Mouse (Mus musculus): ENCODE measurements around the gene Synj2.

DNA sequence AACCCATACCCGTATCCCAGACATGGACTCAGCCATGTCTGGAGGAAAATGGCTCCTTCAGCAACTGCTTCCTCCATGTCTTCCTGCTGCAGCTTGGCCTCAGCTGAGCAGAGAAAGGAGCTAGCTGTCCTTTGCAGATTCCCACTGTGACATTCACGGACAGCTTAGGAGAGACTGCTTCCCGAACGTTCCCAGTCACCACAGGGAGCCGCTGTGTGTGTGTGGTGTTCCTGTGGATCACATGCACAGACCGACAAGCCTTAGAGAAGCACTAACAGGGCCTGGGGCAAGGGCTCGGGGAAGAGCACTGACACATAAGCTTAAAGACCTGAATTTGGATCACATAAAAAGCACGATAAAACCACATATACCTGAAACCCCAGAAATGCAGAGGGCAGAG is 94.6 kb downstream of the Synj2 start:
- TF ChIP-seq CTCF (IDR thresholded peaks at IDR 0.05): no peak
- no peak for TF ChIP-seq POLR2A (IDR thresholded peaks at IDR 0.05; ENCODE audit: insufficient read depth, low read depth, low read length)

Measured in heart, adult 2 months (tissue).